Mouse (Mus musculus) heart, postnatal 10 days (tissue): ENCODE measurements around the gene Rab22a. TPM values are rescaled to one million over a fixed set of nuclear protein-coding genes. Genes with fewer than 3 reads are reported as not detected.

Experiments used
- microRNA-seq, 2 experiments: library from miRNA; unstranded; fragments of <30 nt; microRNA quantifications; one replicate each; pipeline ENCODE4 v1.2.0; 2022
- total RNA-seq, 2 experiments: library from RNA; stranded (reverse); gene quantifications; 2 replicates each; pipeline ENCODE4 v1.2.3; 2021

The Rab22a gene
- total RNA-seq, 2 experiments from 2014 or later = 30.2 to 30.4 TPM

Small RNAs within 50 kb of the gene (microRNA-seq; reads per million reads assigned to microRNA genes)
- gene Mir6340 = 0 reads per million in 2 experiments

Other genes with a start within 250 kb of the Rab22a start
- not detected for gene 1700021F07Rik, start 137.2 kb upstream of the Rab22a start, total RNA-seq
- gene Ankrd60, start 81.4 kb upstream of the Rab22a start, total RNA-seq = not detected
- gene 1700010B08Rik, start 59.7 kb downstream of the Rab22a start, total RNA-seq = not detected
- gene Vapb, start 77.8 kb downstream of the Rab22a start, total RNA-seq = 100 to 1,000 TPM; 101 to 108 TPM